20 mouse cellular contexts compared by ENCODE assay signal in the genomic region with DNA sequence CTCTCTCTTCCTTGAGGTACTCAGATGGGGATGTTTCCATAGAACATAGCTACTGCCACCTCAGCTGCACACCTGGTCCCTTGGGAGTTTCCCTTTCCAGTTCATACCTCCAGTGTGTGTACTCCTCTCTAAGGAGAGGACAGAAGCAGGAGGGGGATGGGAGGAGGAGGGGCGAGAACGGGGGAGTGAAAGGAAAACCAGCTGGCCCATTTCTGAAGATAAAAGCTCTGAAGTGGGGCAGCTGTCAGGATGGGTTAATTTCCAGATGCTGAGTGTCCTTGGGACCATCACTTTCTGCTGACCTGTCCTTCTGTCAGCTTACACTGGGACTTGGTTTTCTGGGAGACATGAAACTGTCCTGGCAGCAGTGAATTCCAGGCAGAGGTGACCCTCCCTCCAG.
"Had no signal": no experiment of that assay in that cellular context is flagged by ENCODE, and none has a peak within 500 bp of the region (broad histone marks: within the 10 kb centered on the region; RNA-seq: fewer than 3 reads in every experiment).

No protein-coding gene starts in this region.

- H3K9ac ChIP-seq: liver, embryonic 13.5 days; lung, embryonic 15.5 days; midbrain, embryonic 13.5 days; neural tube, embryonic 13.5 days; stomach, embryonic 15.5 days had no signal

- ATAC-seq: inflammation-experienced regulatory T-cells, adult 6 months; intestine, embryonic 16.5 days; midbrain, embryonic 13.5 days; midbrain, embryonic 16.5 days had no signal

- H3K9me3 ChIP-seq: liver, embryonic 13.5 days; lung, embryonic 15.5 days; megakaryocyte, embryonic 14.5 days; midbrain, embryonic 10.5 days; midbrain, embryonic 13.5 days; neural tube, embryonic 13.5 days; stomach, embryonic 15.5 days had no signal

- H3K4me1 ChIP-seq: liver, embryonic 13.5 days; lung, embryonic 15.5 days had no signal

- H3K27me3 ChIP-seq: liver, embryonic 13.5 days; lung, embryonic 15.5 days; midbrain, embryonic 13.5 days; neural tube, embryonic 13.5 days; stomach, embryonic 15.5 days had no signal

- DNase-seq: kidney, adult 8-10 months; kidney, postnatal 36 days; liver, embryonic 13.5 days; lung, postnatal 10 days; lung, postnatal 36 days; right cerebral cortex, adult 18-20 months; right cerebral cortex, postnatal 14 days; spleen, adult 18-20 months; thymus, postnatal 25 days had no signal

- H3K27ac ChIP-seq: left cerebral cortex, adult 2 months; liver, embryonic 13.5 days; lung, embryonic 15.5 days; midbrain, embryonic 10.5 days; midbrain, embryonic 13.5 days; stomach, embryonic 15.5 days had no signal

- H3K4me3 ChIP-seq: left cerebral cortex, adult 2 months; liver, embryonic 13.5 days; lung, embryonic 15.5 days; megakaryocyte, embryonic 14.5 days; midbrain, embryonic 10.5 days; midbrain, embryonic 13.5 days; myocyte; neural tube, embryonic 13.5 days; stomach, embryonic 15.5 days had no signal

- H3K4me2 ChIP-seq: liver, embryonic 13.5 days; lung, embryonic 15.5 days; midbrain, embryonic 13.5 days; neural tube, embryonic 13.5 days; stomach, embryonic 15.5 days had no signal

- H3K36me3 ChIP-seq: liver, embryonic 13.5 days; lung, embryonic 15.5 days; midbrain, embryonic 10.5 days; midbrain, embryonic 13.5 days; stomach, embryonic 15.5 days had no signal
